Mouse (Mus musculus): ENCODE results near the gene Ppp1r9b.

Ppp1r9b gene

GRCm38 (mm10) chr11:95038818-95039655, 48.2 kb downstream of the Ppp1r9b start:
- no peak for TF ChIP-seq GATA4 (IDR thresholded peaks at IDR 0.05; ENCODE audit: insufficient replicate concordance, low read length)

DNA sequence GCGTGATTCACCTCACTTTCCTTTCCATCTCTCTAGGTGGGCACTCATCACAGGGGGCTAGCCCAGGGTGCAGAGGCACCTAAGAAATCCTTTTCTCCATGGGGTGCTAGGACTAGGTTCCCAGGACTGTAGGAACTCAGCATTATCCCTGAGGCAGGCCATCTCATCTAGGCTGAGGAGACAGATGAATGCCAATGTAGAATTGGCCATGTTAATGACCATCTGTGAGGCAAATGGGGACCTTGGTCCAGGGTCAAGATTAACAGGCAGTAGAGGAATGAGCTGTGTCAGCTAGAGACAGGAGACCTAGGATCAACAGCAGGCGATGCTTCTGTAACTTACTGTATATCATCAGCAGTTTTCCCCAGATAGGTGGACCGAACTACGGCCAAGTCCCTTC, 48.9 kb downstream of the Ppp1r9b start:
- no peak for TF ChIP-seq GATA4 (IDR thresholded peaks at IDR 0.05; ENCODE audit: insufficient replicate concordance, low read length)

DNA sequence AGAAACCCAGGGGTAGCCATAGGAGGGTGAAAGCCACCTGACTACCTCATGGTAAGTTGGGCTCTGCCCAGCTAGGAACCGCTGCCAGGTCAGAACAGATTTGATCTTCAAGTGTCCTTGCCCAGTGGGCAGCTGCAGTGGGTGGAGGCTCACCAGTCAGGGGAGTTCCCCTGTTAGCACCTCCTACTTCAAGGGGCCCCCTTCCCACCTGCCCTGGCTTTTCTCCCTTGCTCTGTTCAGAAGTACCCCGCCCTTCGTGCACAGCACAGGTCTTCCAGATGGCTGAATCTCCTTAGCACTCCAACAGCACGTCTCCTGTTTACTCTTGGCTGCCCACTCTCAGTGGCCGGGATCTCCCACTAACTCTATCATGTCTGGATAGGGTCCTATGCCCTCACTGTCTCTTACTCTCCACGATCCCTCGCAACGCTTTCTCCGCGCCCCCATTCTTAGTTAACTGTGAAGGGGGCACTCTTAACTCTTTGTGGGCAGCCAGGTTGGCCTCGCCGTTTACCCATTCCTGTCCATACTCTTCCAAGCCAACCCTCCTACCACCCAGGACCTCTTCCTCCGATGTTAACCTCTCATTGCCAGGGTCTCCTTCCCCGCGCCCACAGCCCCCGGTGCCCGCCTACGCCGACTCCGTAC, 49.8 kb downstream of the Ppp1r9b start:
- no peak for TF ChIP-seq GATA4 (IDR thresholded peaks at IDR 0.05; ENCODE audit: insufficient replicate concordance, low read length)

DNA sequence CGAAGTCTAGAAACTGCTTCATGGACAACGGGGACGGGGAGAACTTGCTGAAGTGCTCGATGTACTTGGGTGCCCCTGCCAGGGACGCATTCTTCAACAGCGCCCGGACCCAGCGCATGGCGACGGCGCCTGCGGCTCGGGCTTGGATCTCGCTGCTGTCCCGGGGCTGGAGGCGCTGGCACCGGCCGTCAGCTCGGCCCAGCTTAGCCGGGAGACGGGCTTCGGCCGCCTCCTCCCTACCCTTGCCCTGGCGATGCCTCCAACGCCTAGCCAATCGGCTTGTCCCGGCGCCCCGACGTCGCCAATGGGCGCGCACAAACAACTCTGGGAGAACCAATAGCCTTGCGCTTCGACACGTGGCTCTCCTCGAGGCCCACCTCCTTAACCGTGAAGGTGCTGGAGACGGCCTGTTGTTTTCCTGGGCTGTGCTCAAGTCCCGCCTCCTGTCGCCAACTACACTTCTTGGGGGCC, 50.3 kb downstream of the Ppp1r9b start, which contains the start of gene Pdk2:
TSS of gene Pdk2 (minus strand) at position 216 of the 471 bp plus-strand sequence.
- TF ChIP-seq GATA4 (IDR thresholded peaks at IDR 0.05; ENCODE audit: insufficient replicate concordance, low read length): no peak; the same call in 1 of the 2 replicates

DNA sequence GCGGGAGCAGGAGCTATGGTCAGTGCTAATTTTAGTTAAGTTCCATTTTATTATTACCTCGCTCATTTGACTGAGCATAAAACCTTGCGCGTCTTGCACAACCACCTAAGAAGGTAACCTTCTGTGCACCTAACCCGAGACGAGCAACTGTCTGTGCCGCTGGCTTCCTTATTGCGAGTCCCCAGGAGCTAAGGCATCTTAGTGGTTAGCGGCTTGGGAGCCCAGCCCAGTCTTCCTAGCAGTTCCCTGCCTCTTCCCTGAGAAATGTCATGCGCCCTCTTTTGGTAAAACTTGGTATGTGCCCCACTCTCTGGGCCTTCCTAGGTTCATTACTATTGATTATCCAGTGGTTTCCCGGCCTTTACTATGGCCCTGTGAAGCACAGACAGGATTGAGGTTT, 51.3 kb downstream of the Ppp1r9b start:
- TF ChIP-seq GATA4 (IDR thresholded peaks at IDR 0.05; ENCODE audit: insufficient replicate concordance, low read length): no peak

- no peak for TF ChIP-seq GATA4 (IDR thresholded peaks at IDR 0.05; ENCODE audit: insufficient replicate concordance, low read length)
Measured at GRCm38 (mm10) chr11:95043060-95043459, 52.2 kb downstream of the Ppp1r9b start.

- no peak for TF ChIP-seq GATA4 (IDR thresholded peaks at IDR 0.05; ENCODE audit: insufficient replicate concordance, low read length)
Measured at GRCm38 (mm10) chr11:95043608-95044007, 52.8 kb downstream of the Ppp1r9b start.

DNA sequence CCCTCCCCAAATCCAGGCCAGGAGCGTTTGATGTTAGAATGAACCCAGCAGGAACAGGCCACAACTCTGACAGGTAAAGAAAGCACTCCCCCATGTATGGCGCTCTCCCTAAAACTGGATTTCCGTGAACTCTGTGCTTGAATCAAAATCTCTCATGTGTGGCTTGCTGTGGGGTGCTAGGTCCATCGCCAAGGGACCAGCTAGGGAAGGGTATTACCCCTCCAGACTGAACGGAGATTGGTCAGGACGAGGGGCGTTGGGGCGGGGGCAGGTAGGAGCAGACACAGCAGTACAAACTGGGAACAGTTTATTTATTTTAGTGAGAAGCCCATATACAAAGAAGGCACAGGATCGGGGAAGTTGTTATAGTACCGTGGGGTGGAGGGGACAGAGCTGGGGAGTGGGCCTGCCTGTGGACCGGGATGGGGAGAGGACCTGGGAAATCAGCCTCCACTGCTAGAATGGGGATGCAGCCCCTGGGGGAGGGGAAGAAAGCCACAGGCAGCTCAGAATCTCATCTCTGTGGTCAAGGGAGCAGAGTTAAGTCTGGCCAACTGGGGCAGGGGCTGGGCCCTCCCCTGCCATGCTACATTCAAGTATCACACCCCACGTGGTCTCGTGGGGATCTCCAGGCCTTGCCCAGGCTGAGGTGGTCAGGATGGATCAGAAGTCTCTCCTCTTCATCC, 53.5 kb downstream of the Ppp1r9b start:
- no peak for TF ChIP-seq GATA4 (IDR thresholded peaks at IDR 0.05; ENCODE audit: insufficient replicate concordance, low read length)

DNA sequence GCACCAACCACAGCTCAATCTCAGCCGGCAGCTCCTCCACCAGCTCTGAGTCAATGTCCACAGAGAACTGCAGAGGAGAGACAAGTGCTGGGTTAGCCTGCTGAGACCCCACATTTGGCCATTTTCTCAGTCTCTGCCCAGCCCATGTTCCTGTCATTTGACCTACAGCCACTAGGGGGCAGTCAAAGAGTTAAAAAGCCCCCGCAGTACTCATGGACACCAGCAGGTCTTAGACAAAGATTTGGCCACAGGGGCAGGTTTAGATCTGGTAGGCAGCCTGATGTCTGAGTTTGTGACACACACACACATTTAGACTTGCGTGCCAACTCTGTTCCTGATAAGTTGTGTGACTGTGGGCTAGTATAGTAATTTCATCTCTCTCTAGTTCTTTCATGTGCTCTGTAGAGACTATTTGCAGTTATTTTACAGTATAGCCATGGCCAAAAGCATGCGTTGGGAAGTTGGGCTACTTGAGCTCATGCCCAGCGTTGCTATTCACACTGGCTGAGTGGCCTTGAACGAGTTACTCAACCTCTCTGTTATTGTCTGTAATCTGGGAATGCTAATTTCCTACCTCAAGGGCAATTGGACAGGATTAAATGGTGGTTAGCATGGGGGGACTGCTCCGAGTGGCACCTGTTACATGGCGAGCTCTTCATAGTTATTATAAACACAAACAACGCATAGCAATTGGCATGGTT, 56.3 kb downstream of the Ppp1r9b start:
- no peak for TF ChIP-seq GATA4 (IDR thresholded peaks at IDR 0.05; ENCODE audit: insufficient replicate concordance, low read length)

GRCm38 (mm10) chr11:95053062-95053461, 62.2 kb downstream of the Ppp1r9b start:
- no peak for TF ChIP-seq GATA4 (IDR thresholded peaks at IDR 0.05; ENCODE audit: insufficient replicate concordance, low read length)

Measured in liver, adult (tissue).